Mouse (Mus musculus) MEL (cell line): ENCODE results near the gene Dapk2. TPM values are rescaled to one million over a fixed set of nuclear protein-coding genes. Genes with fewer than 3 reads are reported as not detected.

Experiments
- DNase-seq: peaks from one replicate; pipeline ENCODE4 v3.0.0; 2011; ENCODE audit warnings: low read depth, low spot score
- H3K27ac ChIP-seq: 2 replicates; pipeline ENCODE4 v1.5.1; 2012; ENCODE audit warnings: low read depth, mild to moderate bottlenecking, control low read depth, low read length, moderate library complexity; ENCODE audit not compliant: control insufficient read depth
- H3K27me3 ChIP-seq, 2 experiments: fragments of 150-350 bp in 1 of 2; sonication (generic) in 1 of 2; 2 replicates each; pipeline ENCODE4 v1.6.1; 2012; ENCODE audit warnings: low read length in 2 of 2, mild to moderate bottlenecking in 2 of 2, improper control_type of control experiment in 1 of 2, moderate library complexity in 1 of 2; ENCODE audit not compliant: insufficient read depth in 2 of 2, control insufficient read depth in 1 of 2
- H3K36me3 ChIP-seq, 2 experiments: 2 replicates each; pipeline ENCODE4 v1.6.1; 2012 to 2014; ENCODE audit warnings: low read length in 2 of 2, improper control_type of control experiment in 1 of 2, inconsistent platforms in 1 of 2, mild to moderate bottlenecking in 1 of 2; ENCODE audit not compliant: insufficient read depth in 2 of 2, control insufficient read depth in 1 of 2
- H3K4me1 ChIP-seq, 2 experiments: fragments of 150-350 bp in 1 of 2; sonication (generic) in 1 of 2; 2 replicates each; pipeline ENCODE4 v1.6.1; 2012; ENCODE audit warnings: low read length in 2 of 2, improper control_type of control experiment in 1 of 2, mild to moderate bottlenecking in 1 of 2; ENCODE audit not compliant: insufficient read depth in 2 of 2, control insufficient read depth in 1 of 2
- H3K4me3 ChIP-seq, 2 experiments: fragments of 150-350 bp in 1 of 2; sonication (generic) in 1 of 2; 2 replicates each; pipeline ENCODE4 v1.5.1; 2012; ENCODE audit warnings: low read depth in 2 of 2, low read length in 2 of 2, mild to moderate bottlenecking in 2 of 2, moderate library complexity in 2 of 2, control low read depth in 1 of 2, improper control_type of control experiment in 1 of 2; ENCODE audit not compliant: control insufficient read depth in 1 of 2, insufficient read depth in 1 of 2
- H3K79me2 ChIP-seq: 2 replicates; pipeline ENCODE4 v1.6.1; 2012; ENCODE audit warnings: mild to moderate bottlenecking, low read length, moderate library complexity; ENCODE audit not compliant: control insufficient read depth, poor library complexity, insufficient read depth
- H3K9ac ChIP-seq: 2 replicates; pipeline ENCODE4 v1.6.1; 2012; ENCODE audit warnings: low read depth, mild to moderate bottlenecking, control low read depth, low read length, moderate library complexity; ENCODE audit not compliant: control insufficient read depth, poor library complexity, severe bottlenecking
- H3K9me3 ChIP-seq: fragments of 150-350 bp; sonication (generic); replicated peaks from 2 replicates; pipeline ENCODE4 v1.6.1; 2012; ENCODE audit warnings: mild to moderate bottlenecking, low read length, improper control_type of control experiment, moderate library complexity; ENCODE audit not compliant: insufficient read depth
- BHLHE40 ChIP-seq: IDR thresholded peaks from 2 replicates; pipeline ENCODE4 v1.6.1; 2012; ENCODE audit warnings: low read depth, mild to moderate bottlenecking, inconsistent platforms, low read length, improper control_type of control experiment, borderline replicate concordance
- CHD1 ChIP-seq: IDR thresholded peaks from 2 replicates; pipeline ENCODE4 v1.6.1; 2012; ENCODE audit warnings: low read depth, mild to moderate bottlenecking, inconsistent platforms, low read length, improper control_type of control experiment
- CHD2 ChIP-seq: IDR thresholded peaks from 2 replicates; pipeline ENCODE4 v1.6.1; 2011; ENCODE audit warnings: low read length, improper control_type of control experiment
- ELF1 ChIP-seq: IDR thresholded peaks from 2 replicates; pipeline ENCODE4 v1.6.1; 2014; ENCODE audit warnings: low read depth, mild to moderate bottlenecking, inconsistent platforms, low read length, improper control_type of control experiment, moderate library complexity
- ETS1 ChIP-seq: IDR thresholded peaks from 2 replicates; pipeline ENCODE4 v1.6.1; 2012; ENCODE audit warnings: low read depth, mild to moderate bottlenecking, inconsistent platforms, low read length, improper control_type of control experiment, moderate library complexity
- GABPA ChIP-seq: IDR thresholded peaks from 2 replicates; pipeline ENCODE4 v1.6.1; 2012; ENCODE audit warnings: low read depth, mild to moderate bottlenecking, inconsistent platforms, low read length, improper control_type of control experiment, moderate library complexity
- JUND ChIP-seq: IDR thresholded peaks from 2 replicates; pipeline ENCODE4 v1.6.1; 2011; ENCODE audit warnings: low read depth, mild to moderate bottlenecking, improper control_type of control experiment, low read length
- KAT2A ChIP-seq: conservative IDR thresholded peaks from 2 replicates; pipeline ENCODE4 v1.6.1; 2012; ENCODE audit warnings: low read depth, low read length, improper control_type of control experiment, inconsistent platforms
- MAFK ChIP-seq: IDR thresholded peaks from 2 replicates; pipeline ENCODE4 v1.6.1; 2011; ENCODE audit warnings: low read depth, mild to moderate bottlenecking, low read length, improper control_type of control experiment, borderline replicate concordance
- MAX ChIP-seq: IDR thresholded peaks from 2 replicates; pipeline ENCODE4 v1.6.1; 2011; ENCODE audit warnings: low read length, improper control_type of control experiment
- MAZ ChIP-seq: IDR thresholded peaks from 2 replicates; pipeline ENCODE4 v1.6.1; 2012; ENCODE audit warnings: low read depth, mild to moderate bottlenecking, inconsistent platforms, low read length, improper control_type of control experiment
- MEF2A ChIP-seq: IDR thresholded peaks from 2 replicates; pipeline ENCODE4 v1.6.1; 2014; ENCODE audit warnings: low read depth, mild to moderate bottlenecking, inconsistent platforms, low read length, improper control_type of control experiment; ENCODE audit not compliant: poor library complexity, insufficient replicate concordance, severe bottlenecking; ENCODE audit errors: extremely low read depth
- MYC ChIP-seq: IDR thresholded peaks from 2 replicates; pipeline ENCODE4 v1.6.1; 2011; ENCODE audit warnings: low read depth, mild to moderate bottlenecking, low read length, improper control_type of control experiment, moderate library complexity
- POLR2AphosphoS5 ChIP-seq: IDR thresholded peaks from 2 replicates; pipeline ENCODE4 v1.6.1; 2012; ENCODE audit warnings: low read depth, borderline replicate concordance, mild to moderate bottlenecking, inconsistent platforms, low read length, moderate library complexity, mixed read lengths
- SMC3 ChIP-seq: IDR thresholded peaks from 2 replicates; pipeline ENCODE4 v1.6.1; 2011; ENCODE audit warnings: low read depth, low read length, improper control_type of control experiment
- TAL1 ChIP-seq: IDR thresholded peaks from 2 replicates; pipeline ENCODE4 v1.6.1; 2012; ENCODE audit warnings: mild to moderate bottlenecking, inconsistent platforms, low read length, moderate library complexity, mixed read lengths
- UBTF ChIP-seq: IDR thresholded peaks from 2 replicates; pipeline ENCODE4 v1.6.1; 2012; ENCODE audit warnings: low read depth, mild to moderate bottlenecking, inconsistent platforms, low read length, improper control_type of control experiment, moderate library complexity, borderline replicate concordance; ENCODE audit not compliant: insufficient read depth
- ZC3H11A ChIP-seq: IDR thresholded peaks from 2 replicates; pipeline ENCODE4 v1.6.1; 2012; ENCODE audit warnings: low read depth, mild to moderate bottlenecking, inconsistent platforms, low read length, improper control_type of control experiment
- ZMIZ1 ChIP-seq: IDR thresholded peaks from 2 replicates; pipeline ENCODE4 v1.6.1; 2012; ENCODE audit warnings: low read depth, mild to moderate bottlenecking, inconsistent platforms, low read length, improper control_type of control experiment, moderate library complexity
- ZNF384 ChIP-seq: IDR thresholded peaks from 2 replicates; pipeline ENCODE4 v1.6.1; 2012; ENCODE audit warnings: low read depth, mild to moderate bottlenecking, inconsistent platforms, low read length, improper control_type of control experiment
- polyA plus RNA-seq, 2 experiments: library from polyadenylated mRNA; stranded (reverse) in 1 of 2; unstranded in 1 of 2; fragments of >175 nt in 1 of 2; fragments of >200 nt in 1 of 2; gene quantifications; 2 replicates each; pipeline versions ENCODE4 v1.2.1 to v1.2.4; 2012; ENCODE audit warnings: low replicate concordance in 2 of 2, low read depth in 1 of 2; ENCODE audit not compliant: insufficient read length in 2 of 2, insufficient read depth in 1 of 2, missing spikeins in 1 of 2
- total RNA-seq: library from RNA; depleted of rRNA; stranded (reverse); fragments of 300-350 nt; gene quantifications from 2 replicates; pipeline ENCODE4 v1.2.3, GENCODE M21; 2012

Dapk2 gene
- total and polyA plus RNA-seq, 3 experiments = 5.8 to 8.3 TPM; not detected in 1

- H3K4me1 ChIP-seq = peaks cover 19 to 33% of the 10 kb centered on the region in 2 experiments
- peaks cover 0 to 46% of the 10 kb centered on the region in 2 experiments; a peak in 2 of 4 replicates for H3K36me3 ChIP-seq
These were observed 34.4 kb upstream of the Dapk2 start for GRCm38 (mm10) chr9:66123648-66124047.

DNA sequence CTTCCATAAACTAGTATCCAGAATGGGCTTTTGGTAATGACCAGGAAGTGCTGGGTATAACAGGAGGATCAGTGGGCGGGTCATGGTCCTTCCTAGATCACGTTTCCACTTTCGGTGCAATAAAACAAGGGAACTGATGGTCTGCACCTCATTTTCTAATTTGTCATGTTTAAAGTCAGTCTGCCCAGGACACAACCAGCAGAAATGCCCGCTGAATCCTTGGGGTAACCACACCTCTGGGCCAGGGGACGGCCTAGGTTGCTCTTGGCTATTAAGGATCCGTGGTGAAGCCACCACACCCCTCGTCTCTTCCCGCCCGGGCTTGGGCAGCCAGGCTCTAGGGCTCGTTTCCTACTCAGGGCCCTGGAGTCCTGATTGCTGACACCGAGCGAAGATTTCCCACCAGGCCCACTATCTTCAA, 33.9 kb upstream of the Dapk2 start:
- Histone ChIP-seq H3K36me3 (peaks cover 0 to 46% of the 10 kb centered on the region in 2 experiments; a peak in 2 of 4 replicates), H3K9ac (peak overlapping the region; percentile 93), H3K27me3 (no peaks in the 10 kb centered on the region), H3K9me3 (no peaks in the 10 kb centered on the region), H3K79me2 (peaks cover 41% of the 10 kb centered on the region), H3K27ac (peak overlapping the region; percentile 75), H3K4me3 (peak overlapping the region; percentile 77 to 95), H3K4me1 (peaks cover 19 to 31% of the 10 kb centered on the region in 2 experiments)
- TF ChIP-seq ZNF384 (no peak), BHLHE40 (0 out of 2 replicates have a peak, but pooled peaks have one; percentile 60), MAX (peak; percentile 45; the same call in 1 of the 2 replicates), ELF1 (peak; percentile 65), UBTF (no peak)
- peak; percentile 71 for DNase-seq

More at GRCm38 (mm10) chr9:66123648-66124047, 34.4 kb upstream of the Dapk2 start:
- H3K79me2 ChIP-seq = peaks cover 45% of the 10 kb centered on the region
- TF ChIP-seq POLR2AphosphoS5 (no peak), TAL1 (no peak), KAT2A (no peak), MAZ (no peak), MYC (no peak), ZMIZ1 (no peak), BHLHE40 (no peak), ETS1 (no peak), JUND (no peak), ZC3H11A (no peak), UBTF (no peak), MEF2A (no peak), GABPA (no peak), MAX (no peak), SMC3 (no peak), CHD1 (no peak), CHD2 (no peak), MAFK (no peak)
- H3K4me3 ChIP-seq = peak overlapping the region; percentile 77 to 95
- peak; percentile 27 for DNase-seq
- no peaks in the 10 kb centered on the region for H3K9me3 ChIP-seq
- peak overlapping the region; percentile 75; the same call in 1 of the 2 replicates for H3K27ac ChIP-seq
- no peaks in the 10 kb centered on the region for H3K27me3 ChIP-seq
- H3K9ac ChIP-seq = peak overlapping the region; percentile 93
